Mouse (Mus musculus): ENCODE results near the gene Thsd7a. TPM values are rescaled to one million over a fixed set of nuclear protein-coding genes. Genes with fewer than 3 reads are reported as not detected.

Gene Thsd7a
- polyA plus RNA-seq, 1 experiment from 2014 or later, result 3.4 TPM

DNA sequence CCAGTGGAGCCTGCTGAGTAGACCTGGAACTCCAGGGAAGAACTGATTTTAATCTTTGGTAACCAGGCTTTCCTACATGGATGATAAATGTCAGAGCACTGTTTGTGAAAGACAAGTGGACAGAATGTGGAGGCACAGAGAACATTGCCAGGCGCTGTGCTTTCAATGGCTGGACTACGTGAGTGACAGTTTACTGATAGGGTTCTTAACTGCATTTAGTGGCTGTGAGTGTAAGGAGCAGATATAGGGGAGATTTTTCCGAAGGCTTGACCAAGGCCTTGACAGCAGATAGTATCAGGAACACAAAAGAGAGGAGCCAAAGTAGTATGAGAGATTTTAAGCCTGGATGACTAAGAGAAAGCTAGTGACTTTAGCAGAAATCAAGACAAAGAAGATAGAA, 295.1 kb downstream of the Thsd7a start:
- ATAC-seq (ENCODE audit: insufficient number of reproducible peaks, low FRiP score), result no peak
- peak overlapping the region; percentile 51; the same call in 1 of the 2 replicates for H3K27ac ChIP-seq (ENCODE audit: poor library complexity, severe bottlenecking)
- H3K4me2 ChIP-seq, result no peak overlapping the region
- no peaks in the 10 kb centered on the region for H3K36me3 ChIP-seq
- peaks cover 8% of the 10 kb centered on the region for H3K4me1 ChIP-seq (replicated peaks)
- 12% methylated on average over 3 of the region's 3 CpGs for whole genome bisulfite sequencing
- H3K9ac ChIP-seq, result no peak overlapping the region
- H3K4me3 ChIP-seq, result no peak overlapping the region
- no peaks in the 10 kb centered on the region for H3K27me3 ChIP-seq (replicated peaks)
- no peaks in the 10 kb centered on the region for H3K9me3 ChIP-seq (replicated peaks)

DNA sequence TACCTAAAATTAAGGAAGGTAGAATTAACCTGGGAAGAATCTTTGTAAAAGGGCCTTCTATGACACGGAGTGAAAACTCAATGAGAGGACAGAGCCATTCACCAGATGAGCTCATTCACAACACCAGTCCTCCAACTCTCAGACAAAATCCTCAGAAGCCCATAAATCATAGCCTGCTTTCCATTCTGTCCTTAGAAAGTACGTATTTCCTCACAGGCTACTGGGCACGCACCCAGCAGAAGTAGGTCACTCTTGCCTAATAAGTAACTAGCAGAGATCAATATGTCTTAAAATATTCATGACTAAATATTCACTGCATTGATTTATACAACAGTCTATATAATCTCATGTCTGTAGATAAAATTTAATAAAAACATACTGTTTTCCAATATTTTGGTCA, 300.4 kb downstream of the Thsd7a start:
- H3K9ac ChIP-seq, result no peak overlapping the region
- no peak overlapping the region for H3K4me3 ChIP-seq
- no peaks in the 10 kb centered on the region for H3K36me3 ChIP-seq
- ATAC-seq (ENCODE audit: insufficient number of reproducible peaks, low FRiP score), result no peak
- WGBS, result 86% methylated on average over 3 of the region's 3 CpGs
- H3K4me1 ChIP-seq (replicated peaks), result peaks cover 3% of the 10 kb centered on the region
- no peak overlapping the region for H3K27ac ChIP-seq (ENCODE audit: poor library complexity, severe bottlenecking)
- no peaks in the 10 kb centered on the region for H3K9me3 ChIP-seq (replicated peaks)
- H3K27me3 ChIP-seq (replicated peaks), result no peaks in the 10 kb centered on the region
- no peak overlapping the region for H3K4me2 ChIP-seq

- WGBS, result 95% methylated on average over 2 of the region's 2 CpGs
- no peak overlapping the region for H3K27ac ChIP-seq (ENCODE audit: poor library complexity, severe bottlenecking)
- no peak overlapping the region for H3K4me2 ChIP-seq
- H3K36me3 ChIP-seq, result no peaks in the 10 kb centered on the region
- H3K9me3 ChIP-seq (replicated peaks), result no peaks in the 10 kb centered on the region
- H3K9ac ChIP-seq, result no peak overlapping the region
- H3K27me3 ChIP-seq (replicated peaks), result no peaks in the 10 kb centered on the region
- H3K4me3 ChIP-seq, result no peak overlapping the region
- no peaks in the 10 kb centered on the region for H3K4me1 ChIP-seq (replicated peaks)
- ATAC-seq (ENCODE audit: insufficient number of reproducible peaks, low FRiP score), result no peak
These were observed 303.7 kb downstream of the Thsd7a start for GRCm38 (mm10) chr6:12445486-12445885.

DNA sequence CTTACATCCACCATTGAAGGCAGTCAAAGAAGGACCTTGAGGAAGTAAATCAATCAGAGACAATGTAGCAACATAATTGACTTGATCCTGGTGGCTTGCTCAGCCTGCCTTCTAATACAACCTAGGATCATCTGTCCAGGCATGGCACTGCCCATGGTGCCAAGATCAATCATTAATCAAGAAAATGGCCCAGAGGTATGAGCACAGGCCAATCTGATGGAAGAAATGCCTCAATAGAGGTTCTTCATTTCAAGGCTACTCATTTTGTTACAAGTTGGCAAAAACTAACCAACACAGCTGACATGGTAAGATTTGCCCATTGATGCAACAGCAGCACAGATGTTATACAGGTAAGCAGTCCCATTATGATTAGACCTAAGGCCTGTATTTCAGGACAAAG, 309.6 kb downstream of the Thsd7a start:
- Histone ChIP-seq H3K36me3 (no peaks in the 10 kb centered on the region), H3K27me3 (replicated peaks) (no peaks in the 10 kb centered on the region), H3K4me3 (no peak overlapping the region), H3K27ac (ENCODE audit: poor library complexity, severe bottlenecking) (no peak overlapping the region), H3K4me2 (no peak overlapping the region), H3K4me1 (replicated peaks) (no peaks in the 10 kb centered on the region), H3K9ac (no peak overlapping the region), H3K9me3 (replicated peaks) (no peaks in the 10 kb centered on the region)
- no peak for ATAC-seq (ENCODE audit: insufficient number of reproducible peaks, low FRiP score)

GRCm38 (mm10) chr6:12419070-12419469, 330.1 kb downstream of the Thsd7a start:
- Histone ChIP-seq H3K36me3 (no peaks in the 10 kb centered on the region), H3K4me1 (replicated peaks) (no peaks in the 10 kb centered on the region), H3K4me2 (no peak overlapping the region), H3K4me3 (no peak overlapping the region), H3K27ac (ENCODE audit: poor library complexity, severe bottlenecking) (no peak overlapping the region), H3K9me3 (replicated peaks) (peaks cover 4% of the 10 kb centered on the region), H3K9ac (no peak overlapping the region), H3K27me3 (replicated peaks) (no peaks in the 10 kb centered on the region)
- WGBS, result 88% methylated on average over 10 of the region's 10 CpGs
- no peak for ATAC-seq (ENCODE audit: insufficient number of reproducible peaks, low FRiP score)

GRCm38 (mm10) chr6:12416976-12417375, 332.2 kb downstream of the Thsd7a start:
- H3K27ac ChIP-seq (ENCODE audit: poor library complexity, severe bottlenecking), result no peak overlapping the region
- no peaks in the 10 kb centered on the region for H3K36me3 ChIP-seq
- no peaks in the 10 kb centered on the region for H3K27me3 ChIP-seq (replicated peaks)
- peaks cover 4% of the 10 kb centered on the region for H3K9me3 ChIP-seq (replicated peaks)
- no peak overlapping the region for H3K9ac ChIP-seq
- 56% methylated on average over 4 of the region's 4 CpGs for WGBS
- H3K4me2 ChIP-seq, result no peak overlapping the region
- no peak for ATAC-seq (ENCODE audit: insufficient number of reproducible peaks, low FRiP score)
- 0 out of 2 replicates have a peak, but pooled peaks cover 2% of the 10 kb centered on the region for H3K4me1 ChIP-seq (replicated peaks)
- H3K4me3 ChIP-seq, result no peak overlapping the region

GRCm38 (mm10) chr6:12404441-12404840, 344.8 kb downstream of the Thsd7a start:
- Histone ChIP-seq H3K4me3 (no peak overlapping the region), H3K4me1 (replicated peaks) (no peaks in the 10 kb centered on the region), H3K4me2 (no peak overlapping the region), H3K9me3 (replicated peaks) (no peaks in the 10 kb centered on the region), H3K36me3 (no peaks in the 10 kb centered on the region), H3K27me3 (replicated peaks) (no peaks in the 10 kb centered on the region), H3K9ac (no peak overlapping the region), H3K27ac (ENCODE audit: poor library complexity, severe bottlenecking) (no peak overlapping the region)
- no peak for ATAC-seq (ENCODE audit: insufficient number of reproducible peaks, low FRiP score)
- WGBS, result 71% methylated on average over 2 of the region's 2 CpGs

GRCm38 (mm10) chr6:12402996-12403395, 346.2 kb downstream of the Thsd7a start:
- no peak overlapping the region for H3K4me3 ChIP-seq
- no peaks in the 10 kb centered on the region for H3K4me1 ChIP-seq (replicated peaks)
- no peaks in the 10 kb centered on the region for H3K27me3 ChIP-seq (replicated peaks)
- no peak overlapping the region for H3K27ac ChIP-seq (ENCODE audit: poor library complexity, severe bottlenecking)
- no peak overlapping the region for H3K9ac ChIP-seq
- no peaks in the 10 kb centered on the region for H3K9me3 ChIP-seq (replicated peaks)
- no peaks in the 10 kb centered on the region for H3K36me3 ChIP-seq
- 89% methylated on average over 1 of the region's 1 CpGs for WGBS
- no peak overlapping the region for H3K4me2 ChIP-seq
- ATAC-seq (ENCODE audit: insufficient number of reproducible peaks, low FRiP score), result no peak

- 67% methylated on average over 8 of the region's 8 CpGs for WGBS
- H3K4me1 ChIP-seq (replicated peaks), result 0 out of 2 replicates have a peak, but pooled peaks cover 8% of the 10 kb centered on the region
- no peak overlapping the region for H3K4me3 ChIP-seq
- no peaks in the 10 kb centered on the region for H3K27me3 ChIP-seq (replicated peaks)
- H3K4me2 ChIP-seq, result no peak overlapping the region
- ATAC-seq (ENCODE audit: insufficient number of reproducible peaks, low FRiP score), result no peak
- no peaks in the 10 kb centered on the region for H3K36me3 ChIP-seq
- no peak overlapping the region for H3K9ac ChIP-seq
- no peaks in the 10 kb centered on the region for H3K9me3 ChIP-seq (replicated peaks)
- no peak overlapping the region for H3K27ac ChIP-seq (ENCODE audit: poor library complexity, severe bottlenecking)
These were observed 351.3 kb downstream of the Thsd7a start for GRCm38 (mm10) chr6:12397776-12398522.

- H3K27ac ChIP-seq (ENCODE audit: poor library complexity, severe bottlenecking), result 0 out of 2 replicates have a peak overlapping the region, but pooled peaks have one; percentile 27
- ATAC-seq (ENCODE audit: insufficient number of reproducible peaks, low FRiP score), result peak; percentile 57; the same call in 1 of the 2 replicates
- WGBS, result 35% methylated on average over 2 of the region's 2 CpGs
These were observed 355.4 kb downstream of the Thsd7a start for GRCm38 (mm10) chr6:12393574-12394380.

GRCm38 (mm10) chr6:12386731-12387130, 362.5 kb downstream of the Thsd7a start:
- H3K4me2 ChIP-seq, result no peak overlapping the region
- no peak overlapping the region for H3K27ac ChIP-seq (ENCODE audit: poor library complexity, severe bottlenecking)
- H3K4me1 ChIP-seq (replicated peaks), result no peaks in the 10 kb centered on the region
- no peaks in the 10 kb centered on the region for H3K9me3 ChIP-seq (replicated peaks)
- no peak for ATAC-seq (ENCODE audit: insufficient number of reproducible peaks, low FRiP score)
- H3K9ac ChIP-seq, result no peak overlapping the region
- 83% methylated on average over 1 of the region's 1 CpGs for WGBS
- no peaks in the 10 kb centered on the region for H3K36me3 ChIP-seq
- no peaks in the 10 kb centered on the region for H3K27me3 ChIP-seq (replicated peaks)
- H3K4me3 ChIP-seq, result no peak overlapping the region

More at GRCm38 (mm10) chr6:12393574-12394380, 355.4 kb downstream of the Thsd7a start:
- Histone ChIP-seq H3K27me3 (replicated peaks) (no peaks in the 10 kb centered on the region), H3K36me3 (no peaks in the 10 kb centered on the region), H3K9ac (no peak overlapping the region), H3K4me2 (no peak overlapping the region), H3K9me3 (replicated peaks) (no peaks in the 10 kb centered on the region), H3K4me3 (no peak overlapping the region), H3K4me1 (replicated peaks) (0 out of 2 replicates have a peak, but pooled peaks cover 8% of the 10 kb centered on the region)
